In genomic region chr13:102698335-102698734, GRCm38 (mm10) we compare ENCODE assay signal across 8 mouse cellular contexts. TPM values are rescaled to one million over a fixed set of nuclear protein-coding genes. Genes with fewer than 3 reads are reported as not detected.
DNase-seq lines count a peak whose midpoint lies in the region; ATAC-seq and TF ChIP-seq lines count a peak whose summit lies in the region.

No protein-coding gene starts in this region.

- peak overlapping the region; percentile 48 for H3K4me2 ChIP-seq in kidney, postnatal 0 days (ENCODE audit: low read length)
- peak overlapping the region; percentile 38 for H3K4me2 ChIP-seq in embryonic facial prominence, embryonic 12.5 days (replicated peaks)
- H3K4me2 ChIP-seq in hindbrain, embryonic 14.5 days (replicated peaks), result peak overlapping the region; percentile 34
- peak overlapping the region; percentile 45 for H3K4me2 ChIP-seq in neural tube, embryonic 12.5 days (replicated peaks)

- no peaks in the 10 kb centered on the region for H3K9me3 ChIP-seq in kidney, postnatal 0 days (replicated peaks; ENCODE audit: low read length)
- H3K9me3 ChIP-seq in embryonic facial prominence, embryonic 12.5 days, result no peaks in the 10 kb centered on the region
- no peaks in the 10 kb centered on the region for H3K9me3 ChIP-seq in hindbrain, embryonic 14.5 days (ENCODE audit: control insufficient read depth, low read length)
- H3K9me3 ChIP-seq in neural tube, embryonic 12.5 days, result no peaks in the 10 kb centered on the region

- no peaks in the 10 kb centered on the region for H3K36me3 ChIP-seq in kidney, postnatal 0 days (ENCODE audit: insufficient read depth, low read length)
- H3K36me3 ChIP-seq in embryonic facial prominence, embryonic 12.5 days, result no peaks in the 10 kb centered on the region
- no peaks in the 10 kb centered on the region for H3K36me3 ChIP-seq in hindbrain, embryonic 14.5 days (replicated peaks; ENCODE audit: control insufficient read depth, insufficient read depth)
- no peaks in the 10 kb centered on the region for H3K36me3 ChIP-seq in neural tube, embryonic 12.5 days

- H3K27me3 ChIP-seq in kidney, postnatal 0 days (ENCODE audit: insufficient read depth, low read length), result no peaks in the 10 kb centered on the region
- no peaks in the 10 kb centered on the region for H3K27me3 ChIP-seq in embryonic facial prominence, embryonic 12.5 days
- H3K27me3 ChIP-seq in hindbrain, embryonic 14.5 days (ENCODE audit: control insufficient read depth, insufficient read depth, low read length), result no peaks in the 10 kb centered on the region
- no peaks in the 10 kb centered on the region for H3K27me3 ChIP-seq in neural tube, embryonic 12.5 days (replicated peaks)

- WGBS in kidney, postnatal 0 days, result 27% methylated on average over 10 of the region's 10 CpGs
- 28% methylated on average over 10 of the region's 10 CpGs for WGBS in embryonic facial prominence, embryonic 12.5 days
- 14% methylated on average over 10 of the region's 10 CpGs for WGBS in hindbrain, embryonic 14.5 days
- 25% methylated on average over 10 of the region's 10 CpGs for WGBS in neural tube, embryonic 12.5 days

- H3K4me3 ChIP-seq in kidney, postnatal 0 days (replicated peaks; ENCODE audit: low read depth, low read length), result 0 out of 2 replicates have a peak overlapping the region, but pooled peaks have one; percentile 11
- no peak overlapping the region for H3K4me3 ChIP-seq in embryonic facial prominence, embryonic 12.5 days
- no peak overlapping the region for H3K4me3 ChIP-seq in hindbrain, embryonic 14.5 days (replicated peaks; ENCODE audit: low read length)
- no peak overlapping the region for H3K4me3 ChIP-seq in neural tube, embryonic 12.5 days

- H3K27ac ChIP-seq in kidney, postnatal 0 days, result peak overlapping the region; percentile 66; the same call in 1 of the 2 replicates
- 0 out of 2 replicates have a peak overlapping the region, but pooled peaks have one; percentile 54 for H3K27ac ChIP-seq in embryonic facial prominence, embryonic 12.5 days
- H3K27ac ChIP-seq in hindbrain, embryonic 14.5 days, result peak overlapping the region; percentile 76
- no peak overlapping the region for H3K27ac ChIP-seq in neural tube, embryonic 12.5 days

- H3K9ac ChIP-seq in kidney, postnatal 0 days (ENCODE audit: low read depth, low read length), result peak overlapping the region; percentile 51; the same call in 1 of the 2 replicates
- H3K9ac ChIP-seq in embryonic facial prominence, embryonic 12.5 days, result peak overlapping the region; percentile 27; the same call in 1 of the 2 replicates
- peak overlapping the region; percentile 18 for H3K9ac ChIP-seq in hindbrain, embryonic 14.5 days
- H3K9ac ChIP-seq in neural tube, embryonic 12.5 days, result no peak overlapping the region

- no peak for TF ChIP-seq CTCF in kidney, postnatal 0 days (IDR thresholded peaks at IDR 0.05; ENCODE audit: low read depth)

- H3K4me1 ChIP-seq in kidney, postnatal 0 days (replicated peaks; ENCODE audit: insufficient read depth, low read length), result peaks cover 7% of the 10 kb centered on the region; the same call in 1 of the 2 replicates
- H3K4me1 ChIP-seq in embryonic facial prominence, embryonic 12.5 days, result peaks cover 9% of the 10 kb centered on the region
- peaks cover 11% of the 10 kb centered on the region for H3K4me1 ChIP-seq in hindbrain, embryonic 14.5 days (replicated peaks; ENCODE audit: control insufficient read depth, insufficient read depth, low read length)
- H3K4me1 ChIP-seq in neural tube, embryonic 12.5 days, result peaks cover 10% of the 10 kb centered on the region

- ATAC-seq in kidney, postnatal 0 days (replicated peaks; ENCODE audit: low FRiP score, low read depth), result no peak
- ATAC-seq in embryonic facial prominence, embryonic 12.5 days (ENCODE audit: insufficient number of reproducible peaks, insufficient read depth, low FRiP score, low TSS enrichment), result no peak
- ATAC-seq in hindbrain, embryonic 14.5 days (ENCODE audit: low FRiP score), result no peak; the same call in 1 of the 2 replicates
- ATAC-seq in neural tube, embryonic 12.5 days (ENCODE audit: low FRiP score, low read depth), result no peak

- DNase-seq in kidney, postnatal 0 days (ENCODE audit: low spot score), result no peak
- DNase-seq in kidney, postnatal 10 days, result no peak
- no peak for DNase-seq in hindbrain, embryonic 14.5 days (ENCODE audit: low spot score)
- no peak for DNase-seq in cerebellum, adult 11 months
- DNase-seq in kidney, adult 18-20 months, result no peak
- no peak for DNase-seq in urinary bladder, postnatal 14 days (ENCODE audit: low spot score)

RNA-seq across cellular contexts. Expression of gene Cd180, which starts 5.0 kb away (rescaled TPM):
- polyA plus RNA-seq in kidney, postnatal 0 days (2015; fragmentation: Nextera tagmentation; extraction: Ambion mirVana), result 0.51 and 0.61 TPM in 2 replicates
- 0.19 and 0.51 TPM in 2 replicates for polyA plus RNA-seq in embryonic facial prominence, embryonic 12.5 days (2016; fragmentation: Nextera tagmentation; extraction: Ambion mirVana)
- 1.0 and 1.1 TPM in 2 replicates for polyA plus RNA-seq in hindbrain, embryonic 14.5 days (2014; fragmentation: Nextera tagmentation; extraction: Ambion mirVana)
- 0.42 and 0.53 TPM in 2 replicates for polyA plus RNA-seq in neural tube, embryonic 12.5 days (2016; fragmentation: Nextera tagmentation; extraction: Ambion mirVana)
